Mouse (Mus musculus) frontal cortex, postnatal 36 days (tissue): ENCODE data around the gene Fth1.

ENCODE experiments used
- DNase-seq, 2 experiments: peaks; one replicate each; pipeline ENCODE4 v3.0.0; 2022; ENCODE audit warnings: low spot score in 2 of 2

Fth1 gene

DNA sequence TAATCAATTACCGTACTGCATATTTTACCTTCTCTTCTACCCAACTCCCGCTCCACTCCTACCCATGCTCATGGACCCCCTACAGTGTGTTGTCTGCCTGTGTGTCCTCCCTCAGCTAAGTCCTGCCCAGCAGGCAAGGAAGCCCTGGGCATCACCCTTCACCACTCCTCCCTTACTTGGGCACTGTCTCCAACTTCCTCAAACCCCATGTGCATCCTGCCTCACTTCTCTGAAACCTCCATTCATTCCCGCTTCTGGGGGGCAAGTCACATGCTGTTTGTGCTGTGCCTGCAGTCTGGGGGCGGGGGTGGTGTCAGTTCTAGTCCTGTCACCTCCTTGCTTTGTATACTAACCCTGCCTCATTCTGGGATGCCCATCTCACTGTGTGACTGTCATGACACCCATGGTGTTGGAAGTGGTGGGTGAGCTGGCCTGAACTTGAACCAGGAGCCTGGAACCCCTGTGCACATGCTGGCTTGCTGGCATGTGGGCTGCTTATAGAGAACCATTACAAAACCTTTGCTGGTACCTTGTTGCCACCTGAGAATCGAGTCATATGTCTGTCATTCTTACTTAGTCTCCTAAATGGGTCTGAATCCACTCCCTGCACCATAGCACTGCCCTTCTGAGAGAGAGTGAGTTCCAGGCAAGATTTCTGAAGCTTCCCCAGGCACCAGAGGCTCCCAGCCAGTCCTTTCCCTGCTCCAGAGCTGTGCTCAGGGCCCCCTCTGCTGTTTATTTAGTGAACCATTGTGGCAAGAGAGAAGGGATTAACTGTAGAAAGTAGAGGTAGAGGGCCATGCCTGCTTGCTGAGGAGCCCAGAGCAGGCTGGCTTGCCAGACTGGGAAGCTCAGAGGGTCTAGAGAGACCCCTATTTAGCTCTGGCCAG is 42.3 kb downstream of the Fth1 start:
- peak; percentile 45 to 66 for DNase-seq

DNA sequence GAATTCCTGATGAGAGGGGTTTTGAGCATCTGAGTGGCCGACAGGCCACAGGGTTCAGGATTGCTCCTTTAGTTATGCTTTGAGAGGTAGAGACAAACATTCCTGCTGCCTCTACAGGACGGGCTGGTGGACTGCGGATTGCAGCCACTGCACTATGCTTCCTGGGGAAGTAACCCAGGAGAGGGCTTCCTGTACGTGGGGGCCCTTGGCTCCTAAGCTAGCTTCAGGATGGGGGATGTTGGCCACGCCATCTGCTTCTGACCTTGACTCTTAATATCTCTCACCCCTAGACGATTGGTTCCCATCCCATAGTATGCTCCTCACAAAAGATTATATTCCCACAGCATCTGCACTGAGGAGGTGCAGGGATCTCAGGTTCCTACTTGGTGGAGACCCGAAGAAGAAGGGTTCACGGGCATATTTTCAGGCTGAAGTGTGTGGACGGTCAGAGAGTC is 42.9 kb downstream of the Fth1 start:
- DNase-seq = no peak

DNA sequence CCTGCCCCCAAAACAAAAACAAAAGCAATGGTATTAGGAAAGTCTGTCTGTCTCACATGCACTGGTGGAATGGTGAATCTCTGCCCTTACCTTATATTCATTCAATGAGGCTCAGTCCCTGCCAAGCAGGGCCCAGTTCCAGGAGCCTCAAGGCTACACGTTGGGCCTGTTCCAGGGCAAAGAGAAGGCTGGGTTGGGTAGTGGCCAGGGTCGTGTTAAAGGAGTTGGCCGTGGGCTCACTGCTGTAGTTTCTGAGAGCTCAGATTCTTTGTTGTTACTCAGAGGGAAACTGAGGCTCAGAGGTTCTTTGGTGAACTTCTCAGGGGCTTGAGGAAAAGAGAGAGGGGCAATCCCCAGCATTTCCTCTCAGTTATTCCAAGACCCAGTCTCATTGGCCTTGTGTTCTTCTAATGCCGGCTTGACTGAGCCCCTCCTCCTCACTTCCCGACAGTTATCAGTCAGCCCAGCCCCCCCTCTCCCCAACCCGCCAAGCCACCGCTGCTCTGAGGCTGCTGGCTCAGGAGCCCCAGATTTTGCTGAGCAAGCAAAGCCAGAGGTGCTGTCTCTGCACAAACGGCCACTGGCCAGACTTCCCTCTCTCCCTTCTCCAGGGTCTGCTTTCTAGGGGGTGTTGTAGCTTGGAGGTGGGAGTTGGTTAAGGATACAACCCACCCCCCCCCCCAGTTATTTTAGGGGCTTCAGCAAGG is 44.9 kb downstream of the Fth1 start:
- DNase-seq = peak in 1 of 2 experiments; percentile 44

DNA sequence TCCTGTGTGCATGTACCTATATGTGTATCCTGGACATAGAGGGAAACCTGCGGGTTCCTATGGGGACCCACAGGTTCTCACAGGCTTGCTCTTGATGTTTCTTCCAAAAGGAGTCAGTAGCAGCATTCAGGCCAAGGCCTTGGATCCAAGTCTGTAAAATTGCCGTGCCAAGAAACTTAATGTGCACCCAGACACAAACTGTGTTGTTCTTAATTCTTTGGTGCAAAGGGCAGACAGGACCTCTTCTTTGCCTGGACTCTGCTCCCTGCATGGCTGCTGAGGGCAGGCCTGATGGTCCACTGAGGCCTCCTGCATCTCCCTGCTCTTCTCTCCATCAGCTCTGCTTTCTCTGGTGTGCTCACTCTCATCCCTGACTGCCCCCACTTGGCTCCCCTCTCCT is 49.3 kb downstream of the Fth1 start:
- no peak for DNase-seq

DNA sequence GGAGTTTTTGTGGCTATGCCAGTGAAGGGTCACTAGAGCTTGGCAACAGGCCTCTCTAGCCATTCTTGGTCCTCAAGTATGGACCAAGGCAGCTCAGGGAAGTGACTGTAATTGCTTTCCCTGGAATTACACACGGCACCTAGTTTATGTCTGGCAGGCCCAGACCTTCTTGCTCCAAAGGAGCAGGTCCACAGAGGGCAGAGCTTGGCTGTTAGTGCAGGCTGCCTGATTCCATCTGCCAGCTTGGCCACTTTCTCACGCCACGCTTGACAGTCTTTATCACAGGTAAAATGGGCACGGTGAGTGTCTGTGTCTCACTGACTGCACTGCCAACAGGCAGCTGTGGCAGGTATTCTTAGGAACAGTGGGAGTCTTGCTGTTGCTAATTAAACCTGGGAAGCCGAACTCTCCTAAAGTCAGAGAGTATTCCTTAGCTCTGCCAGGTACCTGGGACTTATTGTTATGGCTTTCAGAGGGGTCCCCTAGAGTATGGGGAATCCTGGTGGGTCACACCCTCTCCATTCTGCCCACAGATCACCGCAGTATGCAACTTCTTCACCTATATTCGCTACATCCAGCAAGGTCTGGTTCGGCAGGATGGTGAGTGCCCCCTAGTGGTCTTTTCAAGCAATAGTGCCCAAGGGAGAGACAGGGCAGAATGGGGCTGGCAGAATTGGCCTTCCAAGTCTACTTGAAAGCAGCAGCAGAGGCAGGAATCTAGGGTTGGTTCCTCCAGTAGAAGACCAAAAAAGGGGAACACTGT is 53.0 kb downstream of the Fth1 start:
- DNase-seq = peak; percentile 62 to 69

DNA sequence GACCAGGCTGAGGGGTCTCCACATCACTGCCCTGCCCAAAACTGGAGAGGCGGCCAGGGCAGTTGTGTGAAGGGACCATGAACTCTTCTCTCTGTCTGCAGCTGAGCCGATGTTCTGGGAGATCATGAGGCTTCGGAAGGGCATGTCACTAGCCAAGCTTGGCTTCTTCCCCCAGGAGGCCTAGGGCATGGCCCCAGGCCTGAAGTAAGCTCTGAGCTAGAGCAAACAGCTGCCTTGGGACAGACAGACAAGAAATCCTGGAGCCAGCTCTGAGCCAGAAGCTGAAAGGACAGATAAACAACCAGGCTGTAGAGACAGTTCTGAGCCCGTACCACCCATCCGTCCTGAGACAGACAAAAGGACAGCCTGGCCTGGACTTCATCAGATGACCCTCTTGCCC is 54.0 kb downstream of the Fth1 start:
- no peak for DNase-seq
